Mouse (Mus musculus) inflammation-experienced regulatory T-cells, adult 6 months (primary cell): ENCODE measurements around the gene Bax. TPM values are rescaled to one million over a fixed set of nuclear protein-coding genes. Genes with fewer than 3 reads are reported as not detected.

Experiments
- ATAC-seq: one replicate; pipeline ENCODE4 v1.8.0; 2017
- polyA plus RNA-seq, 3 experiments: library from polyadenylated mRNA; unstranded; fragments of 100-300 nt; shearing (Covaris generic); gene quantifications; one replicate each; pipeline ENCODE4 v1.2.1; 2017

Gene Bax
- polyA plus RNA-seq, 3 experiments from 2014 or later: 138 to 175 (median 143) TPM

DNA sequence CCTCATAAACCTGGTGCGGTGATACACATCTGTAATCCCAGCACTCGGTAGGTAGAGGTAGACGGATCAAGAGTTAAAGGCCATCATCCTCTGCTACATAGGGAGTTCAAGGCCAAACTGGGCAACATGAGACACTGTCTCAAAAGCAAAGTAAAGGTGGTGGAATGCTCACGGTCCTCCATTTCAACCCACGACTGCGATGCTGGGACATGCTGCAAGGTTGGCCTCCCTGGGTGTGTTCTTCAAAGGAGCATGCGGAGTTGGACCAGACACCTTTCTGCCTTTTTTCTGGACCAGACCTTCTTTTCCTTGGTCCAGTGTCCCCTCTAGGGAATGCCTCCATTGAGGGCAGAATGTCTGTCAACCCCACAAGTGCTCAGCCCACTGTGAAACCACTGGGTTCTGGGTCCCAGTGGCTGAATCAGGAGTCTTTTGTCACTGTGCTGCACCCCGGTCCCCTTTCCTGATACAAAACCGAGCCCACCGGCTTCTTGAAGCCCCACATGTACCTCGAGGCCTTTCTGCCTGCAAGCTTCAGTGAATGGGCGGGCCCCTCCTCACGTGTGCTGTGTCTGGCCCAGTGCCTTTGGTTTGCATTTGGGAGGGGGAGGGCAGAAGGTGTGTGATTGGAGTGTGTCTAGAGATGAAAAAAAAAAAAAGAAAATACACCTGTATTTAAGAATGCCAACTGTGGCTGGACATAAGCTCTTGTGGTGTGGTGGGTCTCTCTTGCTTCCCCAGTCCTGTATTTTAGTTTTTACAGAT, 10.6 kb downstream of the Bax start:
- ATAC-seq: no peak

DNA sequence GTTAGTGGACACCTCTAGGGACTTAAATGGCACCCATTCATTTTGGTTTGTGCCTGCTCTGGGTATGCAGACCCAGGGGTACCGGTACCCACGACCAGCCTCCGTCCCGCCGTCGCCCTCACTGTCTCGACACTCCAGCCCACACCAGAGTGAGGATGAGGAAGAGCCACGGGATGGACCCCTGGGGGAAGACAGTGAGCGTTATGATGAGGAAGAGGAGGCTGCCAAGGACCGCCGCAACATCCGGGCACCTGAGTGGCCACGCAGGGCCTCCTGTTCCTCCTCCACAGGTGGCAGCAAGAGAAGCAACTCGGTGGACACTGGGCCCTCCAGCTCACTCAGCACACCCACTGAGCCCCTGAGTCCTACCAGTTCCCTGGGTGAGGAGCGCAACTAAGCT, 11.7 kb downstream of the Bax start:
- ATAC-seq: no peak

DNA sequence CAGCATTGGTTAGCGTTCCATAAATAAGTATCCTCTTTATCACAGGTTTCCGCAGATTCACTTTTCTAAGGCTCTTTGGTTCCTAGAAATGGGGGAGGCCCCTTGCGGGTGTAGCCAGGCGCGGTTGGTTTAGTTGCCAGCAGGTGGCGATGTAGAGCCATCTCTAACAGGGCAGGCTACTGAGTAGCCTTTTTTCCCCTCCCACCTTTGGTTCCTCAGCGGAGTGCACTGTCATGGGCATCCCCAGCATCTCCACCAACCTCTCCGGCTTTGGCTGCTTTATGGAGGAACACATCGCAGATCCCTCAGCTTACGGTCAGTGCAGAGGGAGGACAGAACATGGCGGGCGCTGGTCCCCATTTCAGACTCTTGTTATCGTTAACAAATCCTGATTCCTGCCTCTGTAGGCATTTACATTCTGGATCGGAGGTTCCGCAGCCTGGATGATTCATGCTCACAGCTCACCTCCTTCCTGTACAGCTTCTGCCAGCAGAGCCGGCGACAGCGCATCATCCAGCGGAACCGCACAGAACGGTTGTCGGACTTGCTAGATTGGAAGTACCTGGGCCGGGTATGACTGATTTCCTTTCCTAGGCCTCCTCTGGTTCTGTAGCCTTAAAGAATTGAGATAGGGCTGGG, 15.2 kb downstream of the Bax start:
- peak; percentile 89 for ATAC-seq

DNA sequence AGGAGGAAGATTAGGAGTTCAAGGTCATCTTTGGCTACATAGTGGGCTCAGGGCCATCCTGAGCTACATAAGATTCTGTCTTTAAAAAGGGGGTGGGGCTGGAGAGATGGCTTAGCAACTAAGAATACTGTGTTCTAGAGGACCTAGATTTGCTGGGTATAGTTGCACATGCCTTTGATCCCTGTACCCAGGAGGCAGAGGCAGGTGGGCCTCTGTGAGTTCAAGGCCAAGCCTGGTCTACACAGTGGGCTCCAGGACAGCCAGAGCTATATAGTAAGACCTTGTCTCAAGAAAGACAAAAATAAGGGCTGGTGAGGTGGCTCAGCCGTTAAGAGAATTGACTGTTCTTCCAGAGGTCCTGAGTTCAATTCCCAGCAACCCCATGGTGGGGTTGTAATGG, 16.7 kb downstream of the Bax start:
- no peak for ATAC-seq

DNA sequence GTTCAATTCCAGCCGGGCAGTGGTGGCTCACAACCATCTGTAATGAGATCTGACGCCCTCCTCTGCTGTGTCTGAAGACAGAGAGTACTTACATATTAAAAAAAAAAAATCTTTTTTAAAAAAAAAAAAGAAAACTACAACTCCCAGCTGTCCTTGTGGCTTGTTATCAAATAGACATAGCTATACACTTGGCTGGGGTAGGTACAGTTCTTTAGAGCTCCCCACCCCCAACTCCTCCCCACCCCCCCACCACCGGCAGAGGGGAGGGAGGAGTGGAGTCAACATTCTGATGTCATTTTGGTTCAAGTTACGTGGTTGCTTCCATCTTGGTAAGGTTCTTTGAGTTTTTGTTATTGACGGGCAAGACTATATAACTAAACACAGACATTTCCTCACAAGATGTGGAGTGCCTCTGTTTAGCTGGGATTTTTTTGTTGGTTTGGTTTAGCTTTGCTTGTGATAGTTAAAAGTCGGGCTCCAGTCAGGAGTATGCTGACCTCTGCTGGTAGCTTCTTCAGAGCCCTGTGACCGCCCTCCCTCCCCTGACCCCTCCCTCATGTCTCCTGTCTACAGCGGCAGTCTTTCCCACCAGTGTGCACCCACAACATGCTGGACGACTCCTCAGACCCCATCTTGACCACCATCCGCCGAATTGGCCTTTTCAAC, 19.2 kb downstream of the Bax start:
- ATAC-seq: no peak

DNA sequence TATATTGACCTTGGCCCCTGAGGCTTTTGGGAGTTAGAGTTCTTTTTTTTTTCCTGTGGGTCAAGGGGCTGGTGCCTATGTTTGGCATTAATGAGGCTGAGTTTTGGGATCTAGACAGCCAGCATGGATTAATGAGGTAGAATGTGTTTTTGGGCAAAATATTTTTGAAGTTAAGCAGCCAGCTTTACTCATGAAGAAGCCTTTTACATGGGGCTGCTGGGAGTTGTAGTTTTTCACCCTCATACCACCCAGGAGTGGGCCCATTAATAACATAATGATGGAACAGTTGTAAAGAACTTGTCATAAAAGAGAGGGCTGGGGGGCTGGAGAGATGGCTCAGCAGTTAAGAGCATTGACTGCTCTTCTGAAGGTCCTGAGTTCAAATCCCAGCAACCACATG, 20.1 kb downstream of the Bax start:
- ATAC-seq: no peak

DNA sequence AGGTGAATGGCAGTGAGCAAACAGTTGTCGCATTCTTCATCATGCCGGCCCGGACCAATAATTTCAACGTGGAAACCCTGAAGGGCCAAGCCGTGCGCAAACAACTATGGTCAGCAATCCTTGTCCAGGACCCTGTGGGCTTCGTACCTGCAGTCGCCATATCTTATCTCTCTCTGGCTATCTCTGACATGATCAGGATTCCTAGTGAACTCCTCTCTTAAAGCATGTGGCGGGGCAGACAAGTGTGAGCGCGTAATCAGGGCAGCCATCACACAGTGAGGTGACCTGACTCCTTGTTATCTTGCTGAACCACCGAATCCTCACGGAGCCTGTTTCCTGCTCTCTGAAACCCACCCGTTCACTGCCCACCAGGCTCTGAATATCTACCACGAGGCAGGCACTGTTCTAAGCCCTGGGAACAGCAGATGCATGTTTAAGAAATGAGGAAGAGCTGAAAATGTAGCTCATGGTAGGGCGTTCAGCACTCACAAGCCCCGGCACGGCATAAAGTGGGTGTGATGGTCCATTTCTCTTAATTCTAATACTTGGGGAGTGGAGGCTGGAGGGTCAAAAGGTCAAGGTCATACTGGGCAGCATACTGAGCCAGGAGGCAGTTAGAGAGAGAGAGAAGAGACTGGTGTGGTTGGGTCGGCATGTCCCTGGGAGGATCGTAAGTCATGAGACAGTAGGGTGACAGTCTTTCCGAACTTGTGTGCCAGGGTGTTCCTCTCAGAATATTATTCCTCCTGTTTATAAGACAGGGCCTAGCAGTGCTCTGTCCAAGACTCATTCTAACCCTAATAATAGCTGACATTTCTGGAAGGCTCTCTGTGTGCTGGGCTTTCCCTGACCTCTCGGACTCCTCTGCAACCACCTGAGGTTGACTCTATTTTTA, 22.9 kb downstream of the Bax start:
- ATAC-seq: no peak

DNA sequence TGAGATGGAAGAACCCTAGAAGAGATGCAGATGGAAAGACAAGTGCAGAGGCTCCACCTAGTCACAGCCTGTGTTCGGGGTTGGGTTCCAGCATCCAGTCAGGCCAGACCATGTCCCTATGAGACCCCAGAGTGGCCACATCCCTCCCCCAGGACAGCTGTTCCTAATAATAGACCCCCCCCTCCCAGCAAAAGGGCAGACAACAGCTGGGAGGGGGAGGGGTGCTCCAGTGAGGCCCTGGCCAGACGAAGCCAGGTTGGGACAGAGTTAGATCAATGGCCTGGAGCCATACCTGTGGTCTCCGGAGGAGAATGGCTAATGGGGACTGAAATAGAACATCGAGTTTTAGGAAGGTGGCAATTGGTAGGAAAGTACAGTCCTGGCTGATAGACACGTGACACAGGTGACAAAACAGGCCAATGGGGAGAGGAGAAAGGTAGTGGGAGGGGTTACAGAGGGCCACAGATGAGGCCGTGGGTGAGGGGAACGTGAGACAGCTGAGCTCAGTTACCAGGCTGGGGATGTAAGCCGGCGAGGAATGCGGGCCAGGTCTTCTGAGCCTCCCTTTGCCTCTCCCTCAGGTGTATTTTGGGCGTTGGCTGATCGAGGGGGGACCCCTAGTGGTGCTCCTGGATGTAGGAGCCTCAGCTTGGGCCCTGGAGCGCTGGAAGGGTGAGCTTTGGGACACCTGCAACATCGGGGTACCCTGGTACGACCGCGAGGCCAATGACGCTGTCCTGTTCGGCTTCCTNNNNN, 29.0 kb downstream of the Bax start, which contains the start of gene Ruvbl2:
TSS of gene Ruvbl2 (minus strand) at position 576 of the 756 bp plus-strand sequence.
- ATAC-seq: no peak

DNA sequence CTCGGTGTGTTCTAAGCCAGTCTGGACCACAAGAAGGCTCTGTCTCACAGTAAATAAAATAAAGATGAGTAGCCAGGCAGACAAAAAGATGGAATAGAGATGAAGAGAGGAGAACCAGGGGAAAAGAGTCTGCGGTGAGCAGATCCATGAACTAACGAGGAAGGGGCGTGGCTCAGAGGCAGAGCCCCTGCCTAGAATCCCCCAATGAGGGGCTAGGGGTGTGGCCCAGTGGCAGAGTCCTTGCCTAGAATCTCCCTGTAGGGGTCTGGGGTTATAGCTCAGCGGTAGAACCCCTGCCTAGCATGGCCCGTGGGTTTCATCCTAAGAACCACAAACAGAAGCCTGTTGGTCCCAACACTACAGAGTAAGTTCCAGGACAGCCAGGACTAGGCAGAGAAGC, 29.7 kb downstream of the Bax start:
- ATAC-seq: no peak

DNA sequence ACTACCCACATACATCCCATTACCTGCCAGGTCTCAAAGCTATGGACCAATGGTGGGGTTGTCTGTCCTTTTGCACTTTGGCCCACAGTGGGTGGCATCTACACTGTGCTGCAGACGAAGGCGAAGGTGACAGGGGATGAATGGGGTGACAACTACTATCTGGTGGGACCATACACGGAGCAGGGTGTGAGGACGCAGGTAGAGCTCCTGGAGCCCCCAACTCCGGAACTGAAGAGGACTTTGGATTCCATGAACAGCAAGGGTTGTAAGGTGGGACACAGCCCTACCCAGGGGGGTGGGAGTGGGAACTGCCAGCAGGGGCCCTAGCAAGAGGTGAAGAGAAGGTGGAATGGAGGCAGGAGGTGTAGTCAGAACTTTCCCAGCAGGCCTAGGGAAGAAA, 30.3 kb downstream of the Bax start:
- ATAC-seq: no peak

DNA sequence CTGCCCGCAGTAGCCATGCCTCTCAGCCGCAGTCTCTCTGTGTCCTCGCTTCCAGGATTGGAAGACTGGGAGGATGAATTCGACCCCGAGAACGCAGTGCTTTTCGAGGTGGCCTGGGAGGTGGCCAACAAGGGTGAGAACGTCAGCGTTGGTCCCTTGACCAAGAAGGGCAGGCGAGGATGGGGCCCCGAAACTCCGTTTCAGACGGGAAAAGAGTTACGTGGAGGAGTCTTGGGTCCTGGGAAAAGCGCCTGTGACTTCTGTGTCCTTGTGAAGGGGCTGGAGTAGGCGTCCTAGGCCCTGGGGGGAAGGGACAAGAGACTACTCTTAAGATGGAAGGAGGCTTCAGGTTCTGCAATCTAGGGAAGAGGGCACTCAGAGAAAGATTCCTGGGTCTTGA, 31.7 kb downstream of the Bax start:
- ATAC-seq: no peak

DNA sequence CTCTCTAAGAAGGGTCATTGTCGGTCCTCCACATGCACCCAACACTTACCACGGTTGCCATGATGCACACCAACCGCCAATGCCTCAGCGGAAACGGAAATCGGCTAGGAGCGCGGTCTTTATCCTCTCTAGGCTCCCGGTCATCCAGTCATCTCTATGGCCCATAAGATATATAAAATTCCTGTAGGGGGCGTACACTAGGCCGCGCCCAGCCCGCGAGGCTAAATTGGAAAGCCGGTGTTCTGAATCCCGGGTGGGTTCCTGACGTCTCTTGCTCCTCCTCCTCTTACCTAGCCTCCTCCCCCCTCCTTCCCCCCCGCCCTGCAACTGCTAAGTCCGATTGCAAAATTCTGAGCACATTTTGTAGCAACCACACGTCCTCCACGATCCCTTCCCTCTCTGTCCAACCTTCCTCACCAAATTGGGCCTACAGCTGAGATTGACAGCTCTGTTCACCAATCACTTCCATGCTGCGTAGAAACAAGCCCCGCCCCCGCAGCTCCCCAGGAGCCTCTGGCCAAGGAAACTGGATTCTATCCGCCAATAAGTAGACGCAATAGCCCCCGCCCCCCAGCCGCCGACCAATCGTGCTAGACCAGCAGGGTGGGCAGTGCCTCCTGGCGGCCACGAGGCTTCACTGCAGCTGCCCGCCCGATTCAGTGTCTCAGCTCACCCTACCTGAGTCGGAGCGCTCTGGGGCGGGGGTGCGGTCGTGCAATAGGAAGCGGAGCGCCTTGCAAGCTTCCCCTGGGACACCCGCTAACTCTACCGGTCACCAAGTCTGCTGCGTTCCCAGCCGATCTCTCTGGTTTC, 32.3 kb downstream of the Bax start, which contains the start of gene Gys1:
TSS of gene Gys1 (plus strand) at position 642 of the 813 bp plus-strand sequence.
- peak; percentile 98 for ATAC-seq

DNA sequence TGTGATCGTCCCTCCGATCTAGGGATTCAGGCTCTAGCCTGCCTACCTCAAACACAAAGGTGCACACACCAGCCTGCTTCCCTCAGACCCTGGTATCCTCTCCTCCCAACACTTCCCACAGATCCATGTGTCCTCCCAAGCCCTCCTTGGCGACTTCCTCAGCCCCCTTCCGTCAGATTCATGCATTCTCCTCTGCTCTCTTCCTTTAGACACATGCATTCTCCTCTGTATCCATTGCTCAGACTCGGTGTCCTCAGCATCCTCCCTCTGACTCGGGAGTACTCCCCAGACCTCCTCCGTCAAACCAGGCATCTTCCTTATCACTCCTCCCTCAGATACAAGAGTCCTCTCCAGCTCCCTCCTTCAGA, 32.9 kb downstream of the Bax start:
- no peak for ATAC-seq

DNA sequence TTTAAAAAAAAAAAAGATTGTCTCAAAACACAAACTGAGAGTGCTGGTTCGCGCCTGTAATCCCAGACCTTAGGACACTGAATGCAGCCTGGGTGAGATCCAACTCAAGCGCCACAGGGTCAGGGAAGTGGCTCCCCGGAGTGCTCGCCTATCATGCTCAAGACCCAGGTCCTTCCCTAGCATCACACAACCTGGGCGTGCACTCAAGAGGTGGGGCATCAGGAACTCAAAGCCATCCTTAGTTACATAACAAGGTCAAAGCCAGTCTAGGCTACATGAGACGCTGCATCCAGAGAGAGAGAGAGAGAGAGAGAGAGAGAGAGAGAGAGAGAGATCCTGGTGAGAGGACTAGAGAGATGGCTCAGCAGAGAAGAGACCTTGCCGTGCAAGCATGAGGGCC, 40.1 kb downstream of the Bax start:
- ATAC-seq: no peak

DNA sequence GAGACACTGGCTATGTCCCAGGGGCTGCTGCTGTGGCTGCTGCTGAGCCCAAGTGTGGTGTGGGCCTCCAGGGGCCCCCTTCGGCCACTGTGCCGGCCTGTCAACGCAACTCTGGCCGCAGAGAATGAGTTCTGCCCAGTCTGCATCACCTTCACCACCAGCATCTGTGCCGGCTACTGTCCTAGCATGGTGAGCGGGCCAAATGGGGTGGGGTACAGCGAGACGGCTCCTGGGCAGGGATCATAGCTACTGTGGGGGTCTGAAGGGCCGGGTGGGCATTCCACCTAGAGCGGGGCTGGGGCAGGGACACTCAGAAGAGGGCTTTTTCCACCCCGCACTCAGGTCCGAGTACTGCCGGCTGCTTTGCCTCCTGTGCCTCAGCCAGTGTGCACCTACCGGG, 45.5 kb downstream of the Bax start:
- no peak for ATAC-seq

DNA sequence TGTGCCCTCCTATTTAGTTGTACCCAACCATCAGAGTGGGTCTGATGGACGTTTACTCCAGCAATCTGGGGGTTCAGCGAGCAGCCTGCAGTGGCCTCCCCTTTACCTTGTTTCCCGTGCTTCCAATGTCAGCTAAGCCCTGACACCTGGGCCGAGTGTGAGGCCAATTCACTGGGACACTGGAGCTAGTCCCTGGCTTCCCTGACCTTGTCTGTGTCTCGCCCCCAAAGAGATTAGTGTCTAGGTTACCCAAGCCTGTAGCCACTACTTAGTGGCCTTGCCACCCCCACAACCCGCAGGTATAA, 46.1 kb downstream of the Bax start, which contains the start of gene Lhb:
TSS of gene Lhb (plus strand) at position 206 of the 305 bp plus-strand sequence.
- no peak for ATAC-seq

DNA sequence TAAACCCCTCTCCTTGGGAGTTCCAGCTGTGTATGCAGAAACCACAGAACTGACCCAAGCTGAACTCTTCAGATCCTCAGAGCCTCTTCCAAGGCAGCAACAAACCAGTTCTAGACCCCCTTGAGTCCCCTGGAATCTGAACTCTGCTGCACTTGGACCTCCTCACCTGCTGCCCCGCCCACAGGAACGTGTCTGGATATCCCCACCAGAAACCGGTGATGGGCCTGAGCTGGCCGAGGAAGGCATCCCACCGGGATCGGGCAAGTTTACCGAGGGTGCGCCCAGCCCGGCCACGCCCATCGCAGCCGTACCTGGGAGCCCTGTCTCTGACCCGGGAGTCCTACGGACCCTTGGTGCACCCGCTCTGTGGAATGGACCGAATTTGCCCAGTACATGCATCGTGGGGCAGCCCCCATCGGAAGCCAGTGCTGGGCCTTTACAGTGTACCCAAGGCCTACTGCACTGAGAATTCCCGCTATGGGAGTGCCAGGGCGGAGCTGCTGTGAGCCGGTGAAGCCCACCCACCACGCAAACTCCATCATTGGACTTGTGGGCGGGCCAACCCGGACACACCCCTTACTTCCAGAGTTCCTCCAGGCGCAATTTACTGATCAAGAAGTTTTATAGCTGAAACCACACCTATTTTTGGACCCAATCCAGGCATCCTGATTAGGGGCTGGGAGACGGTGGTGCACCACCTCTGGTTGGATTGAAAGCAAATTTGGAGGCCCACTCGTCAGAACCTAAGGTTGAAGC, 46.7 kb downstream of the Bax start:
- no peak for ATAC-seq

DNA sequence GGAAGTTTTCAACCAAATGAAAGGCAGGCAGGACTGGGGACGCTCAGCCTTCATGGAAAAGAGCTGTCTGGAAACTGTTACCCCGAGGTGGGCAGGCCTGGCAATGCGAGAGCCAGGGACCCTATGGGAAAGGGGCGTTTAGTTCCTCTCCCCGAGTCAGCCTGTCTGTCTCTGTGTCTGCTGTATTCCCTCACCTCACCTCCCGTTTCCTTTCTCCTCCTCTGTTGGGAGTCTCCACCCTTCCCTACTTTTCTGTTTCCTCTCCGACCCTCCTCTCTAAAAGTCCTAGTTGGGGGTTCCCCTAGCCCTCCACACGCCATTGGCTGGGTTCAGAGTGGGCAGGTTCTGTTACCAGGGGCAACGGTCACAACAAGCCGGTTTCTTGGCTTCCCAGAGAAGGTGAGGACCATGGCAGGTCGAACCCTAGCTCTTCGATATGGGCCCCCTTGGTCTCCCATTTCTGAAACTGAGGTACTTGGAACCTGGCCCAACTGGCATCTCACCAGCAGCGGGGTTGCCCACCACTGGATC, 48.7 kb downstream of the Bax start:
- no peak for ATAC-seq

DNA sequence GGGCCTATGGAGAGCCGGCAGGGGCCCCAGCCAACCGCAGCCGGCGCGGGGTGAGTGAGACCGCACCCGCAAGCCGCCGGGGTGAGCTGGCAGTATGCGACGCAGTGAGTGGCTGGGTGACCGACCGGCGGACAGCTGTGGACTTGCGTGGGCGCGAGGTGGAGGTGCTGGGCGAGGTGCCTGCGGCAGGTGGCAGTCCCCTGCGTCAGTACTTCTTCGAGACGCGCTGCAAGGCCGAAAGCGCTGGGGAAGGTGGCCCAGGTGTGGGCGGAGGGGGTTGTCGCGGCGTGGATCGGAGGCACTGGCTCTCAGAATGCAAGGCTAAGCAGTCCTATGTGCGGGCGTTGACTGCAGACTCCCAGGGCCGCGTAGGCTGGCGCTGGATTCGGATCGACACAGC, 51.1 kb downstream of the Bax start:
- peak; percentile 46 for ATAC-seq

DNA sequence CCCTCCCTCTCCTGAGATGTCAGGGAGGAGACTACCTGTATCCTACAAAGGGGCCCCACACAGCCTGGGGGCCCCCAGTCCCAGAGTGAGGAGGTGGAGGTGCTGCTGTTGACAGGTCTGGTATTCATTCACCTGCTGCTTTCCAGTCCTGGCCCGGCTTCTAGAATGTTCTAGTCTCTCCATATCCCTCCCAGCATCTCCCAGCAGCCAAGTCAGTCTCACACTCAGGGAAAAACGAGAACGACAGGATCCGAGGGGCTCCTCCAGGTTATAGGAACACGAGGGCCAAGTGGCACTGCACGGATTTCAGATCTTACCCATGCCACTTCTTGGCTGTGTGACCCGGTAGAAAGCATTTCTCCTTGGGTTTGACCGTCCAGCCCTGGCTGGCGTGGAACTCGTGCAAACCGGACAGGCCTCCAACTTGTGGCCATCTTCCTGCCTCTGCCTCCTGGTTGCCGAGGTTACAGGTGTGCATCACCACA, 51.9 kb downstream of the Bax start:
- no peak for ATAC-seq
